Mouse (Mus musculus): Measurements from ENCODE around the gene Zfyve26. TPM values are rescaled to one million over a fixed set of nuclear protein-coding genes. Genes with fewer than 3 reads are reported as not detected.
A peak's percentile ranks its signal among the peaks of the same experiment; 100 is the strongest.

The Zfyve26 gene
- polyA plus RNA-seq, 1 experiment from 2014 or later = 11.8 TPM

DNA sequence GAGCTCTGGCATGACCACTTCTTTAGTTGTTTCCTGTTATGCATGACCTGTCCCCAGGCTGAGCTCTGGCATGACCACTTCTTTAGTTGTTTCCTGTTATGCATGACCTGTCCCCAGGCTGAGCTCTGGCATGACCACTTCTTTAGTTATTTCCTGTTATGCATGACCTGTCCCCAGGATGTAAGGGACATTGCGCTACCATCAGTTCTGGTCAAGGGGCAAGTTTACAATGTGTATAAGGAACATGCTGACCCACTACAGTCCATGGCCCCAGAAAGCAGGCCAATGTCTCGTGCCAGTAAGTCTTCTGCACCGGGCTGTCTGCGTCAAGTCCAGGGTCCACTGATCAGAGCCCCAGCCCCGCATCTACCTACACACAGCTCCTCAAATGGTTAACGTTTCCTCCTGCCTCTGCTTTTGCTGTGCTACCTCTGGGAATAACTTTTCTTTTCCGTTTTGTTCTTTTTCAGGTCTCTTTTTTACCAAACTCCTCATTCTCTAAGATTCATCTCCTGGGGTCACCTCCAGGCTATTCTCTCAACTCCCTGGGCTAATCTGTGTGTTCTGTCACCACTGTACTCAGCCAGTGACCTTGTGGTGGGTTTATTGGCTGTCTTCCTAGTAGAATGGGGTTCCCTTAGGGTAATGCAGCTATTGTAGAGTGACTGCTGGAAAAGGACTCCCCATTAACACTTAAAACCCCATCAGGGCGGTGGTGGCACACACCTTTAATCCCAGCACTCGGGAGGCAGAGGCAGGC, 42.6 kb downstream of the Zfyve26 start:
- ATAC-seq (ENCODE audit: low FRiP score) = no peak
- Histone ChIP-seq H3K36me3 (peaks cover 91% of the 10 kb centered on the region), H3K27me3 (no peaks in the 10 kb centered on the region), H3K4me1 (replicated peaks) (no peaks in the 10 kb centered on the region), H3K9me3 (no peaks in the 10 kb centered on the region), H3K27ac (no peak overlapping the region), H3K9ac (no peak overlapping the region), H3K4me3 (no peak overlapping the region), H3K4me2 (no peak overlapping the region)
- 94% methylated on average over 9 of the region's 9 CpGs for WGBS

- Histone ChIP-seq H3K4me1 (replicated peaks) (no peaks in the 10 kb centered on the region), H3K27me3 (no peaks in the 10 kb centered on the region), H3K4me2 (no peak overlapping the region), H3K4me3 (no peak overlapping the region), H3K9me3 (no peaks in the 10 kb centered on the region), H3K27ac (no peak overlapping the region), H3K9ac (no peak overlapping the region), H3K36me3 (peaks cover 96% of the 10 kb centered on the region)
- no peak for ATAC-seq (ENCODE audit: low FRiP score)
- WGBS = 89% methylated on average over 3 of the region's 3 CpGs
Measured at GRCm38 (mm10) chr12:79248110-79248509, 48.0 kb downstream of the Zfyve26 start.

DNA sequence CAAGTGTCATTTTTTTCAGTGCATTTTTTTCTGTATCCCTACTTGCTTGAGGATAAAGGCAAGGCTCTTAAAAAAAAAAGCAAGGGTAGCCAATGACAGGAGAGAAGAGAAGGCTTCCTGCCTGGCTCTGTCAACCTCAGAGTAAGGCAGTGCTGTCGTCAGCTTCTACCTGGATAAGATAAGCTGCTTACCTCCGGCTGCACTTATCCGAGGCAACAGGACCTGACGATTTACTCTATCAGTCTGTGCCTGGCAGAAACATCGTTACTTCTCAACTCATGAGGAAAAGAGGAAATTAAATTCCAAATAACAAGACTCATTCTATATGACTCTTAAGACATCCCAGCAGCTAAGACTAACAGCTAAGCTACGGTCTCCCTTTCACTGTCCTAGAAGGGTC, 53.2 kb downstream of the Zfyve26 start:
- Histone ChIP-seq H3K27me3 (no peaks in the 10 kb centered on the region), H3K4me2 (no peak overlapping the region), H3K9ac (no peak overlapping the region), H3K27ac (no peak overlapping the region), H3K9me3 (no peaks in the 10 kb centered on the region), H3K4me3 (no peak overlapping the region), H3K36me3 (peaks cover 95% of the 10 kb centered on the region), H3K4me1 (replicated peaks) (no peaks in the 10 kb centered on the region)
- WGBS = 93% methylated on average over 6 of the region's 6 CpGs
- ATAC-seq (ENCODE audit: low FRiP score) = no peak

GRCm38 (mm10) chr12:79241985-79242384, 54.1 kb downstream of the Zfyve26 start:
- H3K4me1 ChIP-seq (replicated peaks) = no peaks in the 10 kb centered on the region
- H3K4me3 ChIP-seq = no peak overlapping the region
- no peak overlapping the region for H3K4me2 ChIP-seq
- no peak overlapping the region for H3K27ac ChIP-seq
- no peak overlapping the region for H3K9ac ChIP-seq
- no peak for ATAC-seq (ENCODE audit: low FRiP score)
- H3K27me3 ChIP-seq = no peaks in the 10 kb centered on the region
- no peaks in the 10 kb centered on the region for H3K9me3 ChIP-seq
- WGBS = 100% methylated on average over 2 of the region's 2 CpGs
- peaks cover 97% of the 10 kb centered on the region for H3K36me3 ChIP-seq

- Histone ChIP-seq H3K9ac (no peak overlapping the region), H3K4me3 (no peak overlapping the region), H3K36me3 (peaks cover 69% of the 10 kb centered on the region), H3K4me2 (no peak overlapping the region), H3K4me1 (replicated peaks) (no peaks in the 10 kb centered on the region), H3K27ac (no peak overlapping the region), H3K9me3 (no peaks in the 10 kb centered on the region), H3K27me3 (no peaks in the 10 kb centered on the region)
- WGBS = 57% methylated on average over 11 of the region's 11 CpGs
- ATAC-seq (ENCODE audit: low FRiP score) = no peak
Measured at GRCm38 (mm10) chr12:79235485-79236080, 60.5 kb downstream of the Zfyve26 start.

- H3K27me3 ChIP-seq = no peaks in the 10 kb centered on the region
- no peak overlapping the region for H3K9ac ChIP-seq
- H3K27ac ChIP-seq = no peak overlapping the region
- WGBS = 62% methylated on average over 5 of the region's 5 CpGs
- ATAC-seq (ENCODE audit: low FRiP score) = no peak
- no peaks in the 10 kb centered on the region for H3K4me1 ChIP-seq (replicated peaks)
- H3K36me3 ChIP-seq = no peaks in the 10 kb centered on the region
- H3K9me3 ChIP-seq = no peaks in the 10 kb centered on the region
- no peak overlapping the region for H3K4me2 ChIP-seq
- no peak overlapping the region for H3K4me3 ChIP-seq
Measured at GRCm38 (mm10) chr12:79217511-79217910, 78.6 kb downstream of the Zfyve26 start.

GRCm38 (mm10) chr12:79211447-79211846, 84.7 kb downstream of the Zfyve26 start:
- WGBS = 89% methylated on average over 8 of the region's 8 CpGs
- Histone ChIP-seq H3K36me3 (no peaks in the 10 kb centered on the region), H3K27me3 (peaks cover 2% of the 10 kb centered on the region; the same call in 1 of the 2 replicates), H3K4me3 (no peak overlapping the region), H3K27ac (no peak overlapping the region), H3K9me3 (no peaks in the 10 kb centered on the region), H3K4me1 (replicated peaks) (peaks cover 6% of the 10 kb centered on the region; the same call in 1 of the 2 replicates), H3K9ac (no peak overlapping the region), H3K4me2 (no peak overlapping the region)
- no peak for ATAC-seq (ENCODE audit: low FRiP score)

DNA sequence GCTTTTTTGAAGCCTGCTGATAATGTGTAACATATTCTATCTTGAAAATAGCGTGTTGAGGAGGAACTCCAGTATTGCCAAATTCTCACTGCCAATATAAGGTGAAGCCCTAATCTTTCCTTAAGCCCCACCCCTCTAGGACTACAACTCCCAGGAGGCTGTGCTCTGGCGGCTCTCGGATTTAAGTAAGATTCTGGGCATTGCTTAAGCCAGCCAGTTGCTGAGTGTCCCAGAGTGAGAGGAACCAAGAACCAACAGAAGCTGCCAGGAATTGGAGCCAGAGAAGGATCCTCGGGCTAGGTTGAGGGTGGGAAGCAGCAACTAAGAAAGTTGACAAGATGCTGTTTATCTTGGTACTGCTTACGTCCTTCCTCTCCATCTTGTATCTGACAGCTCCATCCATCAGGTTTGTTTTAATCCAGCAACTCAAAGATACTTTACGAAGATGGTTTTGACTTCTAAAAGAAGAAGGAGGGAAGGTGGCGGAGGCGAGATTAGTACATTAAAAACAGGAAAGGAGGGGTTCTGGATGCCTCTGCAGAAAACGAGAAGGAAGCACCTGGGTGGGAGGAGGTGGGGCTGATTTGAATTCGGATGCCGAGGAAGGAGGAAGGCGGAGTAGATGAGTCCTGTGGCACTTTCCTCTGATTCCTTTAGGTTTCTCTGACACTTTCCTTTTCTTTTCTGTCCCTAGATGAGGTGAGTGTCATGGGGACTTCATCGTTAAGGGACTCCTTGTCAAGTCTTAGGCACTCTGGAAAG, 87.2 kb downstream of the Zfyve26 start, which contains the start of gene Rdh12:
Gene Rdh12, plus strand, starts transcription at position 212 of the 762 bp plus-strand sequence.
- Histone ChIP-seq H3K4me3 (peak within 1 kb of the TSS; percentile 42), H3K36me3 (no peaks in the 10 kb centered on the region), H3K4me2 (peak within 1 kb of the TSS; percentile 61), H3K9ac (peak within 1 kb of the TSS; percentile 40; the same call in 1 of the 2 replicates), H3K4me1 (replicated peaks) (peaks cover 6% of the 10 kb centered on the region; the same call in 1 of the 2 replicates), H3K9me3 (no peaks in the 10 kb centered on the region), H3K27ac (no peak within 1 kb of the TSS), H3K27me3 (peaks cover 2% of the 10 kb centered on the region; the same call in 1 of the 2 replicates)
- no peak for ATAC-seq (ENCODE audit: low FRiP score)
- WGBS = 5% methylated on average over 13 of the region's 13 CpGs

DNA sequence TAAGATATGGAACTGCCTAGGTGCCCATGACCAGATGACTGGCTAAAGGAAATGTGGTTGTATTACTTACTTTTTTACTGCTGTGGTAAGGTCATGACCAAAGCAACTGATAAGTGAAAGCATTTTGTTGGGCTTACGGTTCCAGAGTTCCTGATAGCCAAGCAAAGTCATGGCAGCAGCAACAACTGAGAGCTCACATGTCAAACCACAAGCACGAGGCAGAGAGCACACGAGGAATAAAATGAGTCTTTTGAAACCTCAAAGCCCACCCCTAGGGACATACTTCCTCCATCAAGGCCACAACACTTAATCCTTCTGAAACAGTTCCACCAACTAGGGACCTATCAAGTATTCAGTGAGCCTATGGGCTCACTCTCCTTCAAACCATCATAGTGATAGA, 94.2 kb downstream of the Zfyve26 start:
- no peaks in the 10 kb centered on the region for H3K27me3 ChIP-seq
- H3K4me2 ChIP-seq = no peak overlapping the region
- ATAC-seq (ENCODE audit: low FRiP score) = no peak
- no peak overlapping the region for H3K9ac ChIP-seq
- WGBS = 80% methylated on average over 3 of the region's 3 CpGs
- no peak overlapping the region for H3K4me3 ChIP-seq
- H3K4me1 ChIP-seq (replicated peaks) = no peaks in the 10 kb centered on the region
- no peaks in the 10 kb centered on the region for H3K9me3 ChIP-seq
- H3K27ac ChIP-seq = no peak overlapping the region
- no peaks in the 10 kb centered on the region for H3K36me3 ChIP-seq

GRCm38 (mm10) chr12:79197105-79197504, 99.0 kb downstream of the Zfyve26 start:
- Histone ChIP-seq H3K27ac (no peak overlapping the region), H3K9ac (no peak overlapping the region), H3K4me2 (no peak overlapping the region), H3K27me3 (no peaks in the 10 kb centered on the region), H3K4me1 (replicated peaks) (no peaks in the 10 kb centered on the region), H3K36me3 (no peaks in the 10 kb centered on the region), H3K9me3 (no peaks in the 10 kb centered on the region), H3K4me3 (no peak overlapping the region)
- WGBS = 91% methylated on average over 5 of the region's 5 CpGs
- no peak for ATAC-seq (ENCODE audit: low FRiP score)

DNA sequence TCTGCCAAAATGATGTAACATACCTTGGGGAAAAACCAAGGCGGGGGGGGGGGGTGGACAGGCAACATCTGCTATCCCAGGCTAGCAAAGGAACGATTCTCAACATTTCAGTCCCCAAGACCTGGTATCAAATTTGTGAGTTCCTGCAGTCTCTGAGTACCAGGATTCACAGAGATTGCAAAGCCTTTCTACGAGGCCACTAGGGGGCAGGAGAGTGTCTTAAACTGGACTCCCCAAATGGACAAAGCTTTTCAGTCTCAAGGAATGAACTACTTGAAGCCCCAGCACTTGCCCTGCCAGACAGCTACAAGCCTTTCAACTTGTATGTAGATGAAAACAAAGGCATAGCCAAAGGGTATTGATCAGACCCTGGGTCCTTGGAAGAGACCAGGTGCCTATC, 102.7 kb downstream of the Zfyve26 start:
- no peak overlapping the region for H3K4me2 ChIP-seq
- H3K4me3 ChIP-seq = no peak overlapping the region
- H3K4me1 ChIP-seq (replicated peaks) = peaks cover 20% of the 10 kb centered on the region
- H3K9ac ChIP-seq = no peak overlapping the region
- no peaks in the 10 kb centered on the region for H3K9me3 ChIP-seq
- WGBS = 8% methylated on average over 3 of the region's 3 CpGs
- H3K27me3 ChIP-seq = no peaks in the 10 kb centered on the region
- peaks cover under 1% of the 10 kb centered on the region for H3K36me3 ChIP-seq
- H3K27ac ChIP-seq = no peak overlapping the region
- no peak for ATAC-seq (ENCODE audit: low FRiP score)

GRCm38 (mm10) chr12:79192193-79192592, 103.9 kb downstream of the Zfyve26 start, which contains the start of gene Rdh11:
Gene Rdh11 (minus strand): TSS chr12:79192293.
- peak within 1 kb of the TSS; percentile 80 for H3K9ac ChIP-seq
- WGBS = 62% methylated on average over 6 of the region's 6 CpGs
- peak within 1 kb of the TSS; percentile 76 for H3K4me2 ChIP-seq
- H3K4me1 ChIP-seq (replicated peaks) = peaks cover 20% of the 10 kb centered on the region
- H3K27ac ChIP-seq = peak within 1 kb of the TSS; percentile 81
- H3K36me3 ChIP-seq = peaks cover 13% of the 10 kb centered on the region
- no peak for ATAC-seq (ENCODE audit: low FRiP score)
- no peaks in the 10 kb centered on the region for H3K9me3 ChIP-seq
- H3K4me3 ChIP-seq = peak within 1 kb of the TSS; percentile 68
- no peaks in the 10 kb centered on the region for H3K27me3 ChIP-seq

Data from hindbrain, embryonic 13.5 days (tissue).